Mouse (Mus musculus): ENCODE data around the gene Homer2.

Homer2 gene

GRCm38 (mm10) chr7:81585326-81585725, 122.0 kb downstream of the Homer2 start:
- no peak for DNase-seq (ENCODE audit: low read depth)

DNA sequence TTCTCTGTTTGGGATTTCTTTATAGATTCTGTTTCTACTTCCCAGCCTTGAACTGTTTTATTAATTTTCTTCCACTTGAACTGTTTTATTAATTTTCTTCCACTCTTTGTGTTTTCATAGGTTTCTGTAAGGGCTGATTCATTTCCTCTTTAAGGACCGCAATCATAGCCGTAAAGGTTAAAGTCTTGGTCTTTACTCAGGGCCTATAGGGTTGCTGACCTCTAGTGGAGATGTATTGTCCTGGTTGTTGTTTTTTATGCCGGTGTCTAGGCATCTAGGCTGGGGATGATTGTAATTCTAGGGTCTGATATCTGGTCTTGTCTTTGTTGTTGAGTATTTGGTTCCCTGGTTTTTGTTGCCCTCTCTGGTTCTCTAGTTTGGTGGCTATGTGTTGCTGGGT, 123.8 kb downstream of the Homer2 start:
- DNase-seq (ENCODE audit: low read depth), result no peak

DNA sequence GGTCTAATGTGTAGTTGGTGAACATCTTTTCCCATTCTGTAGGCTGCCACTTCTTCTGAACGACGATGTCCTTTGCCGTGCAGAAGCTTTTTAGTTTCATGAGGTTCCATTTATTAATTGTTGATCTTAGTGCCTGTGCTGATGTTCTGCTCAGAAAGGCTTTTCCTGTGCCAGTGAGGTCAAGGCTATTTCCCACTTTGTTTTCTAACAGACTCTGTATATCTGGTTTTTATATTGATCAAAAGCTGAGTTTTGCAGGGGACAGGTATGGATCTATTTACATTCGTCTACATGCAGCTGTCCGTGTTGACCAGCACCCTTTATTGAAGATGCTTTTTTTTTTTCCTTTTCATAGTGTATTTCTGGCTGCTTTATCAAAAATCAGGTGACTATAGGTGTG, 128.0 kb downstream of the Homer2 start:
- no peak for DNase-seq (ENCODE audit: low read depth)

DNA sequence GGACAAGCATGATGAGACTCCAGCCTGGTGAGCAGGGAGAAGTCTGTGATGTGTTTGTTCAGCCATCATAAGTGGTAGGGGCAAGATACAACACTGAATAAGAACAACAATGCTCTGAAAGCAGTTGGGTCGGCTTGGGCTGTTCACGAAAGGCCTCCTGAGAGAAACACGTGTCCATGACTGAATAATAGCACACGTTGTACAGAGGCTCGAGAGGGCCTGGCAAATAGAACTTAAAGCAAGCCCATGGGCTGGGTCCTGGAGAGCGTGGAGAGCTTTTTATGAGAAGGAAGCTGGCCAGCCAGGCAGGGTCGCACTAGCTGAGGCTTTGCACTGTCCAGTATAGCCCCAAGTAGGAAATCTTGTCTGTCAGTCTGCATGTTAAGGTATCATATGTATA, 128.9 kb downstream of the Homer2 start:
- no peak for DNase-seq (ENCODE audit: low read depth)

- DNase-seq (ENCODE audit: low read depth), result no peak
Observed at GRCm38 (mm10) chr7:81577872-81578271, 129.5 kb downstream of the Homer2 start.

- DNase-seq (ENCODE audit: low read depth), result no peak
Observed at GRCm38 (mm10) chr7:81575606-81576005, 131.7 kb downstream of the Homer2 start.

GRCm38 (mm10) chr7:81573821-81574220, 133.5 kb downstream of the Homer2 start:
- no peak for DNase-seq (ENCODE audit: low read depth)

DNA sequence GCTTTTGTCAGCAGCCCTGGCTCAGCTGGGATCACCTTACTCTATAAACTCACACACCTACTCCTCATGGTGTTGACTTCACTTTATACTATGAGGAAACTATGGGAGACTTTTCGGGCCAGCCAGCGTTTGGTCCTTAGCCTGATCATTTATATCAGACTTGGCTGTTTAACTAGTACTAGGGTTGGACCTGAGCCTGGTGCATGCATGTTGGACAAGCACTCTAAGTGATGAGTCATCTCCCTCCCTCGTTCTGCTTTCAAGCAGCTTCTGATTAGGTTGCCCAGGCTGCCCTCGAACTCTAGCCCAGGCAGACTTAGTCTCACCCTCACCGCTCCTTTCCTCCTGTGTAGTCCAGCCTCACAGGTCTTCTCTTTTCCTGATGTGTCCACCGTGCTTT, 133.9 kb downstream of the Homer2 start:
- DNase-seq (ENCODE audit: low read depth), result peak; percentile 86

DNA sequence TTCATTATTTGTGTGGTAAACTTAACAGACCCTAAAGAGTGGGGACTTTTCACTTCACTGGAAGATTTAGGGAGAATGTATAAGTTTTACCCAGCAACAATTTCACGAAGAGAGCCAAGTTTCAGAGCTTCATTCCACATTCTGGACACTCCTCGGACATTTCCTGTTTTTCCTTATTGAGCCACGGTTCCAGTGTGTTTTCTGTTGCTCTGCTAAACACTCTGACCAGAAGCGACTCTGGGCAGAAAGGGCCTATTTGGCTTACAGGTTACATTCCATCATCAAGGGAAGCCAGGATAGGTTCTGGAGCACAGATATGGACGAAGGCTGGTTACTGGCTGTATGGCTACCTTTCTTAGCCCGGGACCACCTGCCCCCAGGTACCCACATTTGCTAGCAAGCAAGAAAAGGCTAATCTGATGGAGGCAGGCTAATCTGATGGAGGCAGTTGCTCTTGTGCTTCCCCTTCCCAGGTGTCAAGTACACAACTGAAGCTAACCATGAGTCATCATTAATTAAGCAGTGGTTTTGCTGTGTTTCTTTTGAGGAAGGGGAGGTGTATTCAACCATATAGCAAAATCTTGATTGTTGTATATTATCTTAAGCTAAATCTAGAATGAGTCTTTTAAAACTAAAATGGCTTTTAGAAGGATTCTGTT, 134.6 kb downstream of the Homer2 start:
- peak; percentile 22 for DNase-seq (ENCODE audit: low read depth)

GRCm38 (mm10) chr7:81571941-81572441, 135.3 kb downstream of the Homer2 start:
- DNase-seq (ENCODE audit: low read depth), result peak; percentile 44

DNA sequence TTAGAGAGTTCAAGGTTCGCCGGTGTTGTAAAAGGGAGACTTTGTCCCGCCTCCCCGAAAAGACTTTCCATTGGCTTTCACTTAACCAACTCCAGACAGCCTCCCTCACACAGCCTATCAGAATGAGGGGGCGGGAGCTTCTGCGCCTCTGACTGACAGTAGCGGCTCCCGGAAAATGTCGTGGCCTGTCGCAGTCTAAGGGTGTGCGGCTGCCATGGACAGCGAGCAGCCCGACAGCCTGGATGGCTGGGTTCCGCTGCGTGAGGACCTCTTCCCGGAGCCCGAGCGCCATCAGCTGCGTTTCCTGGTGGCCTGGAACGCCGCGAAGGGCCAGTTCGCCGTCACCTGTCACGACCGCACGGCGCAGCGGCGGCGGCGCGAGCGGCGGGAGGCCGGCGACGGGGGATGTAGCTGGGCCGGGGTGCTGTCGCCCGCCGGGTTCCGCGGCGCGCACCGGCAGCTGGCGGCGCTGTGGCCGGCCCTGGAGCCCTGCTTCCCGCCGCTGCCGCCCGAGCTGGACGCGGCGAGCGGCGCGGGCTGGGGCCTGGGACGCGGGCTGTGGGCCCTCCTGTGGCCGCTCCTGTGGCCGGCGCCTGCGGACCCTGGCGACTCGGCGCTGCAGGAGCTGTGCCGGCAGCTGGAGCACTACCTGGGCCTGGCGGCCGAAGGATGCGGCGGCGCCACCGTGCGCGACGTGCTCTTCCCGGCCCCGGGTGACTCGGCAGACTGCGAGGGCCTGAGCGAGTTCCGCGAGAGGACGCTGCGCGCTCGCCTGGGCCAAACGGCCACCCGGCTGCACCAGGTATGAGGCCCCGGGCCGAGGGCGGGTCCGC, 136.0 kb downstream of the Homer2 start, which contains the start of gene Whamm:
TSS of gene Whamm (plus strand) at position 159 of the 833 bp plus-strand sequence.
- peak; percentile 90 for DNase-seq (ENCODE audit: low read depth)

- no peak for DNase-seq (ENCODE audit: low read depth)
Observed at GRCm38 (mm10) chr7:81570752-81571107, 136.6 kb downstream of the Homer2 start.

- DNase-seq (ENCODE audit: low read depth), result no peak
Observed at GRCm38 (mm10) chr7:81570271-81570670, 137.1 kb downstream of the Homer2 start.

DNA sequence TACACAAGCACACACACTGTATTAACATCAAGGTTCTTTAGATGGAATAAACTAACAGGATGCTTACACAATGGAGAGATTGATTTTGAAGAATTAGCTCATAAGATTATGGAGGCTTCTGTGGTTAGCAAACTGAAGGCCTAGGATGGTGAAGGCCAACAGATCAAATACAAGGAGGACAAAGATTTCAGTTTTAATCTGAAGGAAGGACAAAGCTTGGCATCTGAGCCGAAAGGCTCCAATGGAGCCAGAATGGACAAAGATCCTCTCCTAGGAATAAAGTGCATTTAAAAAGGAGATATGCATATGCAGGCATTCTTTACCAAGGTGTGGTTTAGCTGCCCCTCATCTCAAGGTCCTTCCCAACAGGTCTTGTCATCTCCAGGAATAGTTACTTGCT, 137.5 kb downstream of the Homer2 start:
- no peak for DNase-seq (ENCODE audit: low read depth)

GRCm38 (mm10) chr7:81567396-81567795, 139.9 kb downstream of the Homer2 start:
- no peak for DNase-seq (ENCODE audit: low read depth)

DNA sequence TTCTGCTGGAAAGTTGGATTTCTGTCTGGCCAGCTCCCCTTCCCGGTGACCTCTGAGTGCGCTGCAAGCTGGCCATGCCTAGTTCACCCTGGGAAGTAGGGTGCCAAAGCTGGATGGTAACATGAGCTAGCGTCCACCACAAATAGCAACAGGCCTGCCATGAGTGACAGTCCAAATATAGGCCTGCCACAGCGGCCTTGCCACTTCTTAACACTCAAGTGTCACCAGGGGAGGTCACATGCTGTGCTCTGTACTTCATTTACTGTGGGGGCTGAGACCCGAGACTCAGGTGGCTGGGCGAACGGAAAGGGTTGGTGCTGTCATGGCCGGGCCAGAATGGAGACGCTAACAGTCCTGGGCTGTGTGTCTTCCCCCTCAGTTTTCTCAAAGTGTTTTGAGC, 140.4 kb downstream of the Homer2 start, which contains the start of gene Fsd2:
TSS of gene Fsd2 (minus strand) at position 53 of the 400 bp plus-strand sequence.
- no peak for DNase-seq (ENCODE audit: low read depth)

GRCm38 (mm10) chr7:81566332-81566731, 141.0 kb downstream of the Homer2 start:
- DNase-seq (ENCODE audit: low read depth), result no peak

DNA sequence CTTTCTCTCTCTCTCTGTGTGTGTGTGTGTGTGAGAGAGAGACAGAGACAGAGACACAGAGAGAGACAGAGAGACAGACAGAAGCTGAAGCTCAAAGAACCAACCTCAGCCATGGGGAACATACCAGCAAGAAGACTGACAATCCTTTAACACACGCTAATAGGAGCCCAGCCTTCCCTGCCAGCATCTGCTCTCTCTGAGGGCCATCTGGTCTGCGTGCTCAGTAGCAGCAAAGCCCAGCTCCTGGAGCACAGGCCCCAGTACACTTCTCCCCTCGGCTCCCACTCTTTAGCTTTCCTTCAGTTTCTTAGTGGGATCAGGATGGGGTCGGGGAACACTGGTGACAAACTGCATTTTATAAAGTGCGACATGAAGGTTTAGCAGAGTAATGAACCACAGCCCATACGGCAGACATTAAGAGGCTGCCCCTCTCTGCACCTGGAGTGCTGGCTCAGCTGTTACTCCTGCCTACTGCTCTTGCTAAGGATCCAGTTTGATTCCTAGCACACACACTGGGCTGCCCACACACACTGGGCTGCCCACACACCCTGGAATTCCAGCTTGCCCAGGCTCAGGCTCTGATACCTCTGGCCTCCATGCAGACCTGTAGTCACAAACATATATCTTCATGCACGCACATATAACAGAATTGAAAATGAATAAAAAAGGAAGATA, 141.8 kb downstream of the Homer2 start:
- DNase-seq (ENCODE audit: low read depth), result no peak

DNA sequence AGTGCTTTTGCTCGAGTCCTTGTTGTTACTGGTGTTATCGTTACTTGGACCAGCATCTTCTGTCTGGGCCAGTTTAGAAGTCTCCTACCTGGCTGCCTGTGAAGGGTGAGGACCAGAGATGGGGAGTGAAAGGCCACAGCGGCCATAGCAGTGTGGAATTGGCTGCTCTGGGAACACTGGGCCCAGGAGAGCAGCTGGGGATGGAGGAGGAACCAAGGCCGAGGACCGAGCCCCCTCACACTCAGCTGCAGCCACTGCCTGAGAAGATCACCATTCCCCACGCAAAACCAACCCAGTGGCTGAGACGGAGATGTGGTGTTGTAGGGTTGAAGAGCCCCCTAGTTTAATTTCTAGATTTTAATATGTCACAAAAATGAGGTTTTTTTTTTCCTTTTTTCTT, 142.6 kb downstream of the Homer2 start:
- no peak for DNase-seq (ENCODE audit: low read depth)

GRCm38 (mm10) chr7:81563506-81564015, 143.8 kb downstream of the Homer2 start:
- DNase-seq (ENCODE audit: low read depth), result no peak

GRCm38 (mm10) chr7:81561211-81561610, 146.1 kb downstream of the Homer2 start:
- no peak for DNase-seq (ENCODE audit: low read depth)

Measured in NIH3T3 (cell line).